Mouse (Mus musculus) CH12.LX (cell line): Measurements from ENCODE around the gene Nckap1. TPM values are rescaled to one million over a fixed set of nuclear protein-coding genes. Genes with fewer than 3 reads are reported as not detected.

ENCODE experiments used
- DNase-seq: peaks from one replicate; pipeline ENCODE4 v3.0.0-alpha.2; 2013; ENCODE audit errors: extremely low read depth
- H3K27ac ChIP-seq: 2 replicates; pipeline ENCODE4 v1.5.1; 2012; ENCODE audit warnings: low read depth, mild to moderate bottlenecking, control low read depth, moderate library complexity; ENCODE audit not compliant: insufficient read depth
- H3K27me3 ChIP-seq: replicated peaks from 2 replicates; pipeline ENCODE3; 2012; ENCODE audit warnings: inconsistent platforms
- H3K36me3 ChIP-seq, 2 experiments: replicated peaks in 1 of 2; 2 replicates each; pipeline versions ENCODE3 to v1.6.1; 2012; ENCODE audit warnings: inconsistent platforms in 1 of 2, low read length in 1 of 2, mild to moderate bottlenecking in 1 of 2, mixed read lengths in 1 of 2, moderate library complexity in 1 of 2; ENCODE audit not compliant: control insufficient read depth in 1 of 2, insufficient read depth in 1 of 2
- H3K4me1 ChIP-seq, 2 experiments: 2 replicates each; pipeline ENCODE4 v1.6.1; 2012; ENCODE audit warnings: inconsistent platforms in 1 of 2, moderate library complexity in 1 of 2; ENCODE audit not compliant: insufficient read depth in 2 of 2, control insufficient read depth in 1 of 2
- H3K4me2 ChIP-seq: 2 replicates; pipeline ENCODE4 v1.6.1; 2012; ENCODE audit warnings: low read depth, mild to moderate bottlenecking, control low read depth; ENCODE audit not compliant: poor library complexity, insufficient read depth, severe bottlenecking
- H3K4me3 ChIP-seq, 3 experiments: fragments of 150-350 bp in 1 of 3; sonication (generic) in 1 of 3; replicated peaks in 1 of 3; 2 replicates each; pipeline versions ENCODE3 to v1.5.1; 2011 to 2012; ENCODE audit warnings: low read depth in 2 of 3, low read length in 2 of 3, mild to moderate bottlenecking in 2 of 3, moderate library complexity in 2 of 3, control low read depth in 1 of 3, improper control_type of control experiment in 1 of 3, inconsistent platforms in 1 of 3, mixed read lengths in 1 of 3; ENCODE audit not compliant: poor library complexity in 1 of 3
- H3K79me2 ChIP-seq: replicated peaks from 2 replicates; pipeline ENCODE4 v1.6.1; 2012; ENCODE audit warnings: mild to moderate bottlenecking, moderate library complexity; ENCODE audit not compliant: control insufficient read depth, poor library complexity, insufficient read depth, severe bottlenecking; ENCODE audit errors: extremely low read depth
- H3K9ac ChIP-seq: 2 replicates; pipeline ENCODE4 v1.6.1; 2012; ENCODE audit warnings: low read depth, mild to moderate bottlenecking, control low read depth, moderate library complexity; ENCODE audit not compliant: insufficient read depth
- H3K9me3 ChIP-seq: replicated peaks from 2 replicates; pipeline ENCODE3; 2012; ENCODE audit warnings: low read length, inconsistent platforms, mixed read lengths
- BHLHE40 ChIP-seq: IDR thresholded peaks from 2 replicates; pipeline ENCODE4 v1.6.1; 2011; ENCODE audit warnings: mild to moderate bottlenecking, low read depth, low read length, improper control_type of control experiment
- CHD1 ChIP-seq: IDR thresholded peaks from 2 replicates; pipeline ENCODE4 v1.6.1; 2012; ENCODE audit warnings: low read depth, low read length, improper control_type of control experiment, inconsistent platforms
- CHD2 ChIP-seq: IDR thresholded peaks from 2 replicates; pipeline ENCODE4 v1.6.1; 2011; ENCODE audit warnings: low read length, improper control_type of control experiment
- CTCF ChIP-seq, 2 experiments: IDR thresholded peaks in 1 of 2; conservative IDR thresholded peaks in 1 of 2; 2 replicates each; pipeline ENCODE4 v1.5.1; 2011 to 2012; ENCODE audit warnings: low read depth in 2 of 2, low read length in 2 of 2, improper control_type of control experiment in 1 of 2, inconsistent platforms in 1 of 2, mild to moderate bottlenecking in 1 of 2, moderate library complexity in 1 of 2
- E2F4 ChIP-seq: IDR thresholded peaks from 2 replicates; pipeline ENCODE4 v1.6.1; 2011; ENCODE audit warnings: low read depth, low read length, improper control_type of control experiment; ENCODE audit not compliant: insufficient replicate concordance
- ELF1 ChIP-seq: IDR thresholded peaks from 2 replicates; pipeline ENCODE4 v1.6.1; 2014; ENCODE audit warnings: low read depth, mild to moderate bottlenecking, inconsistent platforms, low read length, improper control_type of control experiment
- EP300 ChIP-seq: IDR thresholded peaks from 2 replicates; pipeline ENCODE4 v1.6.1; 2011; ENCODE audit warnings: low read length, improper control_type of control experiment
- ETS1 ChIP-seq: conservative IDR thresholded peaks from 2 replicates; pipeline ENCODE4 v1.6.1; 2012; ENCODE audit warnings: low read depth, mild to moderate bottlenecking, inconsistent platforms, low read length, improper control_type of control experiment, moderate library complexity
- GABPA ChIP-seq: IDR thresholded peaks from 2 replicates; pipeline ENCODE4 v1.6.1; 2012; ENCODE audit warnings: low read depth, low read length, improper control_type of control experiment, inconsistent platforms; ENCODE audit not compliant: insufficient replicate concordance
- HCFC1 ChIP-seq: IDR thresholded peaks from 2 replicates; pipeline ENCODE4 v1.6.1; 2012; ENCODE audit warnings: low read depth, mild to moderate bottlenecking, inconsistent platforms, low read length, improper control_type of control experiment
- MAFK ChIP-seq: IDR thresholded peaks from 2 replicates; pipeline ENCODE4 v1.6.1; 2011; ENCODE audit warnings: low read length, improper control_type of control experiment; ENCODE audit not compliant: insufficient replicate concordance
- MAZ ChIP-seq: IDR thresholded peaks from 2 replicates; pipeline ENCODE4 v1.6.1; 2012; ENCODE audit warnings: low read depth, mild to moderate bottlenecking, inconsistent platforms, low read length, improper control_type of control experiment, moderate library complexity
- MEF2A ChIP-seq: IDR thresholded peaks from 2 replicates; pipeline ENCODE4 v1.6.1; 2014; ENCODE audit warnings: low read depth, mild to moderate bottlenecking, inconsistent platforms, low read length, improper control_type of control experiment, borderline replicate concordance
- MXI1 ChIP-seq: IDR thresholded peaks from 2 replicates; pipeline ENCODE4 v1.6.1; 2011; ENCODE audit warnings: mild to moderate bottlenecking, low read depth, low read length, improper control_type of control experiment
- MYC ChIP-seq: IDR thresholded peaks from 2 replicates; pipeline ENCODE4 v1.6.1; 2011; ENCODE audit warnings: low read depth, mild to moderate bottlenecking, improper control_type of control experiment, low read length
- NELFE ChIP-seq: IDR thresholded peaks from 2 replicates; pipeline ENCODE4 v1.6.1; 2011; ENCODE audit warnings: low read depth, low read length, improper control_type of control experiment
- NRF1 ChIP-seq: IDR thresholded peaks from 2 replicates; pipeline ENCODE4 v1.6.1; 2014; ENCODE audit warnings: low read depth, mild to moderate bottlenecking, inconsistent platforms, low read length, improper control_type of control experiment, moderate library complexity
- PAX5 ChIP-seq: IDR thresholded peaks from 2 replicates; pipeline ENCODE4 v1.6.1; 2012; ENCODE audit warnings: low read length, inconsistent platforms, mixed read lengths
- POLR2A ChIP-seq: IDR thresholded peaks from 2 replicates; pipeline ENCODE4 v1.6.1; 2011; ENCODE audit warnings: low read depth, mild to moderate bottlenecking, improper control_type of control experiment, low read length
- RAD21 ChIP-seq: IDR thresholded peaks from 2 replicates; pipeline ENCODE4 v1.6.1; 2011; ENCODE audit warnings: low read depth, mild to moderate bottlenecking, low read length, improper control_type of control experiment, moderate library complexity
- RCOR1 ChIP-seq: conservative IDR thresholded peaks from 2 replicates; pipeline ENCODE4 v1.6.1; 2012; ENCODE audit warnings: low read depth, mild to moderate bottlenecking, inconsistent platforms, low read length, improper control_type of control experiment
- SIN3A ChIP-seq: IDR thresholded peaks from 2 replicates; pipeline ENCODE4 v1.6.1; 2012; ENCODE audit warnings: low read length, improper control_type of control experiment, inconsistent platforms
- SMC3 ChIP-seq: IDR thresholded peaks from 2 replicates; pipeline ENCODE4 v1.6.1; 2011; ENCODE audit warnings: low read depth, low read length, improper control_type of control experiment
- TBP ChIP-seq: conservative IDR thresholded peaks from 2 replicates; pipeline ENCODE4 v1.6.1; 2011; ENCODE audit warnings: low read depth, low read length, improper control_type of control experiment
- TCF12 ChIP-seq: IDR thresholded peaks from 2 replicates; pipeline ENCODE4 v1.6.1; 2014; ENCODE audit warnings: low read depth, mild to moderate bottlenecking, inconsistent platforms, low read length, improper control_type of control experiment
- UBTF ChIP-seq: IDR thresholded peaks from 2 replicates; pipeline ENCODE4 v1.6.1; 2012; ENCODE audit warnings: low read depth, mild to moderate bottlenecking, inconsistent platforms, low read length, improper control_type of control experiment, moderate library complexity
- USF1 ChIP-seq: IDR thresholded peaks from 2 replicates; pipeline ENCODE4 v1.6.1; 2014; ENCODE audit warnings: low read depth, mild to moderate bottlenecking, inconsistent platforms, low read length, improper control_type of control experiment
- USF2 ChIP-seq: conservative IDR thresholded peaks from 2 replicates; pipeline ENCODE4 v1.6.1; 2011; ENCODE audit warnings: low read depth, low read length, improper control_type of control experiment
- ZC3H11A ChIP-seq: IDR thresholded peaks from 2 replicates; pipeline ENCODE4 v1.6.1; 2012; ENCODE audit warnings: low read depth, mild to moderate bottlenecking, inconsistent platforms, low read length, improper control_type of control experiment
- ZKSCAN1 ChIP-seq: IDR thresholded peaks from 2 replicates; pipeline ENCODE4 v1.6.1; 2012; ENCODE audit warnings: low read depth, inconsistent platforms, low read length, improper control_type of control experiment, borderline replicate concordance
- ZMIZ1 ChIP-seq: IDR thresholded peaks from 2 replicates; pipeline ENCODE4 v1.6.1; 2012; ENCODE audit warnings: low read depth, mild to moderate bottlenecking, inconsistent platforms, low read length, improper control_type of control experiment
- dilution Hi-C: fragments of 300-500 bp; cut with MboI; formaldehyde crosslinking; loops from 2 replicates; pipeline ENCODE4 v1.14.3; 2020; ENCODE audit warnings: low sequenced_read_pairs; ENCODE audit not compliant: extremely low pct_unique_long_range_greater_than_20kb, extremely low pct_ligation_motif_present
- in situ Hi-C: fragments of 300-500 bp; cut with MboI; formaldehyde crosslinking; loops from 3 replicates; pipeline ENCODE4 v1.14.3; 2019; ENCODE audit warnings: low sequenced_read_pairs, low pct_ligation_motif_present, low pct_unique_long_range_greater_than_20kb, mixed read lengths
- polyA plus RNA-seq: library from polyadenylated mRNA; unstranded; fragments of >175 nt; gene quantifications from 2 replicates; pipeline ENCODE4 v1.2.1, GENCODE M21; 2012; ENCODE audit warnings: low read depth; ENCODE audit not compliant: insufficient read length
- total RNA-seq, 2 experiments: library from RNA; depleted of rRNA; stranded (reverse); fragments of 300-350 nt in 1 of 2; fragments of >200 nt in 1 of 2; gene quantifications; 2 replicates each; pipeline ENCODE4 v1.2.3; 2012 to 2014

The Nckap1 gene
- total and polyA plus RNA-seq, 3 experiments = 3.9 to 7.1 (median 6.8) TPM

DNA sequence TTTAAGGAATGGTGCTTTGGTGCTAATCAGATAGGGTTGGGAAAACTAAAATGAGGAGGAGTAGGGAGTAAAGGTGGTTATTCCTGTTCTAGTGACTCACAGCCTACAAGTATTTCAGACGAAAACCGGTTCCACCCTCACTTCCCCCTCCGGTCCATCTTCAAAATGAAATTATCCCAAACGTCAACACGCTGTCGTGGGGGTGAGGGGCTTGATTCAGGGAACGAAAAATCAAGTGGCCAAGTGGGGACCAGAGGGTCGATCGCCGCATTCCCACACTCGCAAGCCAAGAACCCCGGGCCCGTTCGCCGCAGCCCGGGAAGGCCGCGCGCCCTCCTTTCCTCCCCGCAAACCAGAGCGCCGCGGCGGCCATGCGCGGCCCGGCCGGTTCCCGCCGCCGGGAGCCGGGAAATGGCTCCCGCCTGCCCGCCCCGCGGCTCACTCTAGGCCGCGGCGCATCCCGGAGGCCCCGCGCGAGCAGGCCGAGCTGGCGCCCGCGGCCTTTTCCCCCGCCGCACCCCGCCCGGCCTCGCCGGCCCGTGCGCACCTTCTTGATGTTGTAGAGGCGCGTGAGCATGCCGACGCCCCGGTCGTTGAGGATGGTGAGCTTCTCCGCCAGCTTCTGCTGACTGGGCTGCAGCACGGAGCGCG lies 744 bp downstream of the Nckap1 start:
- TF ChIP-seq UBTF (peak; percentile 79), ELF1 (no peak), USF2 (no peak), CHD1 (no peak)
- Histone ChIP-seq H3K4me3 (peak overlapping the region; percentile 58 to 72 (median 68)), H3K9me3 (peaks cover 14% of the 10 kb centered on the region), H3K9ac (peak overlapping the region; percentile 54), H3K27me3 (peaks cover 64% of the 10 kb centered on the region), H3K4me2 (peak overlapping the region; percentile 59), H3K79me2 (no peaks in the 10 kb centered on the region), H3K4me1 (peaks cover 2 to 16% of the 10 kb centered on the region in 2 experiments; a peak in 3 of 4 replicates), H3K27ac (no peak overlapping the region), H3K36me3 (no peaks in the 10 kb centered on the region)
- DNase-seq = peak; percentile 22
- dilution Hi-C loops = no loop called here
- in situ Hi-C loops = no loop called here

GRCm38 (mm10) chr2:80579253-80579891 lies 1.8 kb downstream of the Nckap1 start:
- Histone ChIP-seq H3K9ac (no peak overlapping the region), H3K36me3 (no peaks in the 10 kb centered on the region), H3K4me2 (peak overlapping the region; percentile 51), H3K4me3 (no peak overlapping the region), H3K27me3 (peaks cover 62% of the 10 kb centered on the region), H3K9me3 (peaks cover 14% of the 10 kb centered on the region), H3K4me1 (peaks cover 2 to 16% of the 10 kb centered on the region in 2 experiments; a peak in 3 of 4 replicates), H3K79me2 (no peaks in the 10 kb centered on the region), H3K27ac (no peak overlapping the region)
- dilution Hi-C loops (no loop called here), in situ Hi-C loops (no loop called here)
- DNase-seq = peak; percentile 79
- TF ChIP-seq RAD21 (no peak), MXI1 (no peak), PAX5 (no peak), USF1 (no peak), EP300 (peak; percentile 99), TCF12 (peak; percentile 32; the same call in 1 of the 2 replicates), TBP (0 out of 2 replicates have a peak, but pooled peaks have one; percentile 32), POLR2A (no peak), GABPA (no peak), USF2 (no peak), SIN3A (no peak), NELFE (no peak), HCFC1 (no peak), ZKSCAN1 (no peak), ZMIZ1 (no peak), NRF1 (no peak), BHLHE40 (peak; percentile 89), ZC3H11A (no peak), MAFK (peak; percentile 98), ETS1 (peak; percentile 47; the same call in 1 of the 2 replicates), MEF2A (peak; percentile 72), SMC3 (no peak), RCOR1 (peak; percentile 98; the same call in 1 of the 2 replicates), MYC (0 out of 2 replicates have a peak, but pooled peaks have one; percentile 59), CTCF (conservative IDR thresholded peaks at IDR 0.05 in 1 of 2, IDR thresholded peaks at IDR 0.05 in 1 of 2; ENCODE audit: low read depth in 2 of 2, low read length in 2 of 2) (no peak), MAZ (no peak), ELF1 (no peak), CHD1 (no peak), E2F4 (no peak), CHD2 (no peak; the same call in 1 of the 2 replicates)
